Mouse (Mus musculus) cerebellum, adult 11-12 months (tissue): ENCODE measurements at regions not wholly inside any gene's neighbourhood (a gene's known extent, or its start where the extent isn't known, plus 50 kb on each side); places are given as distances from the start of the nearest gene placed in this dataset.

Experiments
- DNase-seq: peaks from one replicate; pipeline ENCODE4 v3.0.0; 2022

DNA sequence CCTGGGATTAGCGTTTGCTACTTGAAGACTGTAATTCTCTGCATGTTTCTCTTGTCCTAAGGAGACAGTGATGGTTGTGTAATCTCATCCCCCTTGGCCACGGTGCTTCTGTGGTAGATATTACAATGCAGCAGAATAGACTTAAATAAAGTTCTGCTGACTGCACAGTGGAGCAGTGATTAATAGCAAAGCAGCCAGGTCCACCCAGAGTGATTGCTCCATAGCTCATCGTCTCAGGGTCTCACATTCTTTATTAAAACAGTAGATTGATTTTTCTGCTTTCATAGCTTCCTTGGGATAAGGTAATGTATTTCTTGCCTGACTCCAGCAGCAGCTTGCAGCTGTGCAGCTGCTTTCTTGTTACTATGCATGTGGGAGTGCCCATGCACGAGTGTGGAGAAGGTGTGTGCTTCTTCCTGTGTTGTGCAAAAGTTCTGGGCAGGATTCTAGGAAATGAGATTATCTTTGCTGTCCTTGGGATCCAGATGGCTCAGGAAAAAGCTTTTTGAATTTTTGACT lies 169.9 kb upstream of the Plppr1 start:
- DNase-seq = no peak

DNA sequence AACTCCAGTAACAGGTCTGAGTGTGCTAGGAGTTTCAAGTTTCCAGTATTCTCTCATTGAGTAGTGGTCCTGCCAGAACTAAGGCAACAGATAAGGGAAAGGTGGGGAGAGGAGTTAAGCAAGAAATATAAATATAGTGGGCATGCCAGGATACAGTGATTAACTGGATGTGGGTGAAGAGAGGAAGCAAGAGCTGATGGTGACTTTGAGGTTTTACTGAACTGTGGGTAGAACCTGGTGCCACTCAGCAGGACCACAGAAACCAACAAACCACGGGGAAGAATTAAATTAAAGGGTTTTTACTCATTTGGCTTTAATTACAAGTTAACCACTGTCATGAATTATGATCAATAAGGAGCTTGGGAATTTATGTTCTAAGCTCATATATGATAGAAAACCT lies 154.5 kb upstream of the Plppr1 start:
- DNase-seq = no peak

DNA sequence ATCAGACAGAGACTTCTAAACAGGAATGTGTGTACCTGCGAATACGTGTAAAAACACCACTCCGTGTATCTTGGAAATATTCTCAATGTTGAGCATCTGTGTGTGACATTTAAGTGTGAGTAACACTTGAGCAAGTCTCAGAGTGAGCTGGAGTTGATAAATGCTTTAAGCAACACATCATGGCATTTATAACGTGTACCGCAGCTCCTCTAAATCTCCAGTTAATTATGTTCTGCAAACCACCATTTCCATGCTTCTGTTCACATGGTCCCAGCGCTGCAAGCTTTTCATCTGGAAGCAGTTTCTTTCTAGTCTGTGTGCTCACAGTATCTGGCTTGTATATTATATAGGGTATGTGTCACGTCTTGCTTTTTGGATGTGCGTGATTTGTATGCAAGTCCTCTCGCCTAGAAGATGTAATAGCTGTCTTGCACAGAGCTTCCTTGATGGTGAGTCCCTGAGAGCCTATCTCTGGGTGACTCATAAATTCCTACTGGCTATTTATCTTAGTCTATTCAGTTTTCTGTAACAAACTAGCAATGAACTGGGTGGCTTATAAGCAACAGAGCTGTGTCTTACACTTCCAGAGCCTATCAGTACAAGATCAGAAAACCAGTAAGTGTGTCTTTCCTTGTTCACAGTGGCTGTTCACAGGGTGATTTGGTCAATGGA lies 153.7 kb upstream of the Plppr1 start:
- no peak for DNase-seq

DNA sequence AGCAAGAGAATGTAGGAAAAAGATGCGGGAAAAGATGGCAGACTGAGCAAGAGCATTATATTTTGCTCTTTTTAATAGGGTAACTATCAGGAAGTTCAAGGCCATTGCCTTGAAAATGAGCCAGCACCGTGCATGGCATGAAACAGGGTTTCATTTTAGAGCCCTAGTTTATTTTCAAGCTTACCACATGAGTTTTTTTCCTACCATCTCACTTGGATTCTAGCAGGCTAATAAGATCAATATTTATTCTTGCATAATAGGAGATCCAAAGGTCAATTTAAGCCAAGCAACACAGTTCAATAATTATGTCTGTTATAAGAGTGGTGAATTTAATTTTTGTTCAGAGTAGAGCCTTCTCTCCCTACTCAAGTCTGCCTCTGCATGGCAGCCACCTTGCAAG lies 149.9 kb upstream of the Plppr1 start:
- no peak for DNase-seq

DNA sequence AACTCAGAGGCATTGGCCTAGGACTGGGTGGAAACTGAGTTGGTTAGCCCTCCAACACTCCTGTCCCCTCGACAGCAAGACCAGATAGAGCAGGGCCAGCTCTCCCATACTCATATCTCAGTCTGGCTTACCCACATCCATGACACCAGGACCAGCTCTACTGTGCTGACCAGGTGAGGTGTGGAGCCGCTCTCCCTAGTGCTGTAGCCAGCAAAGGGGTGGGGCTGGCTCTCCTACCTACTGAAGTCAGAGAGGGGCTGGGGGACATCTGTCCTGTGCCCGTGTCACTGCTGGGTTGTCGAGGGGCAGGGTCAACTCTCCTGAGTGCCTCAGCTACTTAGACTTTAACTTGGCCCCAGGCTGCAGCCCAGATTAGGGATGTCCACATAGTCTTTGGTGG lies 145.8 kb upstream of the Plppr1 start:
- no peak for DNase-seq

DNA sequence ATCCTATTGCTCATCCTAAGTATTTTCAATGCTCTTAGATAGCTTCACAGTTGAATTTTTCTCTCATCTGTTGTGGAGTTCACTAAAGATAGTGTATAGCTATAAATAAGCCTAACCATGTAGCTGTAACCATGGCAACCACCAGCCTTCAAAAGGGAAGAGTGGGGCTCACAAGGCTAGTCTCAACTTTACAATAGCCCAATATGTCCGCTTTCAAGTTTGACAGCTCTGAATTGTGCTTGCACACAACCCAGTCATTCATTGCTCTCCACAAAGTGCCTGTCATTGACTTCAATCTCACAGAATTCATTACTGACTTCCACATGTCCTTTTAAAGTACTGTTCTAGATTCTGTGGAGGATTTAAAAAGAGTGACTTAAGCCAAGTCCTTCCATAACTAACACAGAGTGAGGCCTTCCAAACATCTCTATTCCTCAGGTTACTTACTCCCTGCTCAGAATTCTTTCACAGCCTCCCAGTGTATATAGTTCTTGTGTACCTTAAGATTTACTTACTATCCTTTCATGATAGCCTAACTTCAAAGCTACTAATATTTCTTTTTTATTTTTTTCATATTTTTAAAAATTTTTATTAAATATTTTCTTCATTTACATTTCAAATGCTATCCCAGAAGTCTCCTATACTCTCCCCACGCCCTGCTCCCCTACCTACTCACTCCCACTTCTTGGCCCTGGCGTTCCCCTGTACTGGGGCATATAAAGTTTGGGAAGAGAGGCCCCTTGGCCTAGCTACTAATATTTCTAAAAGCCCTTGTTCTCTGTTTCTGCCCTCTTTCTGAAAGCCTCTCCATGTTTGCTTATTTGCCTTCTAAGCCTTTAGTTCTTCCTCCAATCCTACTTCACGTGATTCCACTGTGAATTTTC lies 134.3 kb upstream of the Plppr1 start:
- no peak for DNase-seq

DNA sequence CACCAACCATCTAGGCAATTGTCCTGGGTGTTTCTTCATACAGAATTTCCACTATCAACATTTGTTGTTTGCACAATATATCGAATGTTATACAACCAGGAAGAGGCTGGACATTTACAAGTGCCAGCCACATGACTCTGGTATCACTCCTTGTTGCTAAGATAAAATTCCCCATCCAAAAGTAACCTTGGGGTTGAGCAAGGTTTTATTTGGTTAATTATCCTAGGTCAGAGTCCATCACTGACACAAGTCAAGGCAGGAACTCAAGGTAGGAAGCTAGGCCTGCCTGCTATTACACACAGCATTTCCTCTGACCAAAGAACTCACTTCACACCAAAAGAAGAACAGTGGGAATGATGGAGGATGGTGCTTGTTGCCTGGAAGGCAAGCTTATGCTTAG lies 120.7 kb upstream of the Plppr1 start:
- no peak for DNase-seq

DNA sequence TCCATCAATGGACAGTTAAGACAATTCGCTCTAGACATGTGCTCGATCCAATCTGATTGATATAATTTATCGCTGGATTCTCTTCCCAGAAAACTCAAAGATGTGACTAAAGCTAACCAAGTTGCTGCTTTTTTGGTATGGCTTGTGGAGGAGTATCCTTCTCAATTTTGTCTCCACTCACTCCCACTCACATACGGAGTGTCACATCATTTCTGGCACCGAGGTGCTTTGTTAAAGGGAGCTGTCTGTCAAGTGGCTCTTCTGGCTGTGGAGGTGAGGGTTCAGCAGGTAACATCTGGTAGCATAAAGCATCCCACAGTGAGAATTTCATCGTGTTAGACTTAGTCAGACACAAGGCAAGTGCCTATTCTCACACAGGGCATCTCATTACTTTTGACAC lies 120.2 kb upstream of the Plppr1 start:
- no peak for DNase-seq

DNA sequence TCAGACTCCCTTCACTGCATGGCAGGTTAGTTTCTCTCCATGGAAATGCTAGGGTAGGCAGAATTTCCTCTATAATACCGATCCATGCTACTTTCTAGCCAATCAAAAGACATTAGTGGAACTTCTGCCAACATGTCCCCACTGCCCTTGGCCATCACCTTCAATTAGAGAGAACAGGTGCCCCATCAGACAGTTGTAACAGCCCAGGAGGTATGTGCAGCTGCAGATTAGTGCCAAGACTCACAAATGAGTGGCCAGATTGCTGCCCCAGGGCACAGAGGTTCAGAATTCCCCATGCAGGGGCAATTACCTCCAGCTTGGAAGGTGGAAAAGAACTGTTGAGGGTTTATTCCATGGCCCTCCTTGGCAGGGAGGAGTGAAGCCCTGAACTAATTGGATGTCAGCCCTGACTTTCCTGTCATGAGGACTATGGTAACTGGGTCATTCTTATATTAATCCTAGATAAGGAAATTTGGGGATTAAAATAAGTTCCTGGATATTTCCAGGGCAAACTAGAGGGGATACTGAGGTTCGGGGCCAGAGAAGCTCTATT lies 113.7 kb upstream of the Plppr1 start:
- DNase-seq = no peak

DNA sequence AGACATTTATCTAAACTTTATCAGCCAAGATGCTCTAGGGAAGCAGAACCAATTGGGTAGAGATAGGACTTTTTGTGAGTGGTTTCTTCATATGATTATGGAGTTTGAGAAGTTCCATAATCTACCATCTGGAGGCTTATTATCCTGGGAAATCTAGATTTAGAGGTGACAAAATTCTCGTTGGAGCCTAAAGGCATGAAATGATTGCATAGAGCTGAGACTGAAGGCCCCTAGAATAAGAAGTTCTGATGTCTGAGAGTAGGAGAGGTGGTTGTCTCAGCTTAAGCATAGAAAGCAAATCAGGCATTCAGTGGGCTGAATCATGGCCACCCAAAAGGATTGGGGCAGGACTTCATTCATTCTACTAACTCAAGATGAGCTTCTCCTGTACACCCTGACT lies 106.1 kb upstream of the Plppr1 start:
- no peak for DNase-seq

DNA sequence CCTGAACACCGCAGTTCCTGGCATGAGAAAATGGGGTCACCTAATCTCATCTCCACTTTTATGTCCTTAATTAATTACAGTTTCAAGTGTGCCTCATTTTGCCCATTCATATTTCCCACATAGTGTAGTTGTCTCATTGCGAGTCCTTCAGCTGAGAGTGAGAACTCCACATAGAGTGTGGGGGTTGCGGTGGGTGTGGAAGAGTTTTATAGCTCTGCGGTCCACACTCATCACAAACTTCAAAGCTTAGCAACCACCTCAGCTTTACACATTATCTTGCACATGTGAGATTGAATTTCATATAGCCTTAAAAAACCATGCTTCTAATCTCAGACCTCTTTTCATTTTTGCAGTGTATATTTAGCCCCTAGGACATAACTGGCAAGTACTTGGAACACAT lies 83.3 kb upstream of the Plppr1 start:
- DNase-seq = no peak

DNA sequence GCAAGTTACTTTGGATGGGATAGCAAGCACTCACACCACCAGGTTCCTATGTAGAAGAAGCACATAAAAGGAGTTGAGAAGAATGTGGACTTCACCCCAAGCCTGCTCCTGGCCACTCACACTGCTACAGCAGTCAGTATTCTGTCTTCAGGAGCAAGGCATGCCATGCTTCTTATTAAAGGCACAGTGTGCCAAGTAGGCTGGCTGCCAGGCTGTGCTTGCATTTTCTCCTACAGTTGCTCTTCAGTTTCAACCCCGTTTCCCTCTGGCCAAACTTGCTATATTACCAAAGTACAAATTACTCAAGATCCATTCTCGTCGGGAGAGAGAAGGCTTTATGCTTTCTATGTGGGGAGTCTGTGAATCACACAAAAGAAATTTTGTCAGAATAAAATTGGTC lies 67.1 kb upstream of the Plppr1 start:
- no peak for DNase-seq
